Mouse (Mus musculus) MEL (cell line): ENCODE data around the gene 5830411N06Rik.

Experiments
- CHD1 ChIP-seq: IDR thresholded peaks from 2 replicates; pipeline ENCODE4 v1.6.1; 2012; ENCODE audit warnings: low read depth, mild to moderate bottlenecking, inconsistent platforms, low read length, improper control_type of control experiment
- CTCF ChIP-seq, 3 experiments: IDR thresholded peaks in 2 of 3; conservative IDR thresholded peaks in 1 of 3; 2 replicates each; pipeline ENCODE4 v1.5.1; 2011 to 2012; ENCODE audit warnings: low read length in 3 of 3, low read depth in 2 of 3, mild to moderate bottlenecking in 2 of 3, improper control_type of control experiment in 1 of 3, inconsistent platforms in 1 of 3, mixed read lengths in 1 of 3, moderate library complexity in 1 of 3; ENCODE audit not compliant: control insufficient read depth in 1 of 3, insufficient read depth in 1 of 3, poor library complexity in 1 of 3, severe bottlenecking in 1 of 3
- EP300 ChIP-seq, 2 experiments: IDR thresholded peaks; 2 replicates each; pipeline ENCODE4 v1.6.1; 2011; ENCODE audit warnings: improper control_type of control experiment in 2 of 2, low read length in 2 of 2, low read depth in 1 of 2, mild to moderate bottlenecking in 1 of 2
- GATA1 ChIP-seq: IDR thresholded peaks from 2 replicates; pipeline ENCODE4 v1.6.1; 2011; ENCODE audit warnings: low read depth, low read length, improper control_type of control experiment
- RAD21 ChIP-seq: IDR thresholded peaks from 2 replicates; pipeline ENCODE4 v1.6.1; 2011; ENCODE audit warnings: mild to moderate bottlenecking, low read depth, low read length, improper control_type of control experiment
- TAL1 ChIP-seq: IDR thresholded peaks from 2 replicates; pipeline ENCODE4 v1.6.1; 2012; ENCODE audit warnings: mild to moderate bottlenecking, inconsistent platforms, low read length, moderate library complexity, mixed read lengths
- ZNF384 ChIP-seq: IDR thresholded peaks from 2 replicates; pipeline ENCODE4 v1.6.1; 2012; ENCODE audit warnings: low read depth, mild to moderate bottlenecking, inconsistent platforms, low read length, improper control_type of control experiment

GRCm38 (mm10) chr7:140205864-140206263 lies 41.2 kb upstream of the 5830411N06Rik start, which contains the start of gene Olfr524:
- no peak for TF ChIP-seq EP300 (IDR thresholded peaks at IDR 0.05; ENCODE audit: low read depth in 1 of 2, low read length in 2 of 2)
- TF ChIP-seq ZNF384 = no peak
- TF ChIP-seq CTCF (IDR thresholded peaks at IDR 0.05 in 2 of 3, conservative IDR thresholded peaks at IDR 0.05 in 1 of 3; ENCODE audit: control insufficient read depth in 1 of 3, insufficient read depth in 1 of 3, low read depth in 2 of 3, low read length in 3 of 3, poor library complexity in 1 of 3, severe bottlenecking in 1 of 3) = no peak
- no peak for TF ChIP-seq GATA1
- no peak for TF ChIP-seq CHD1
- TF ChIP-seq RAD21 = no peak
- no peak for TF ChIP-seq TAL1
